Mouse (Mus musculus) megakaryocyte progenitor cell, adult 5-6 weeks (primary cell): ENCODE measurements around the gene Toe1. TPM values are rescaled to one million over a fixed set of nuclear protein-coding genes. Genes with fewer than 3 reads are reported as not detected.
A peak's percentile ranks its signal among the peaks of the same experiment; 100 is the strongest.

ENCODE experiments used
- ATAC-seq: replicated peaks from 2 replicates; pipeline ENCODE4 v1.8.0; 2016; ENCODE audit warnings: mild to moderate bottlenecking, moderate TSS enrichment, inconsistent platforms; ENCODE audit not compliant: poor library complexity
- total RNA-seq, 2 experiments: library from RNA; stranded (forward) in 1 of 2; stranded (reverse) in 1 of 2; fragments of 157-497, 149-512 nt in 1 of 2; fragments of 200-1000 nt in 1 of 2; gene quantifications; 2 replicates each; pipeline versions ENCODE4 v1.2.3 to v1.2.4; 2015 to 2017

Gene Toe1
- total RNA-seq, 2 experiments from 2014 or later = 18.2 to 33.9 TPM

DNA sequence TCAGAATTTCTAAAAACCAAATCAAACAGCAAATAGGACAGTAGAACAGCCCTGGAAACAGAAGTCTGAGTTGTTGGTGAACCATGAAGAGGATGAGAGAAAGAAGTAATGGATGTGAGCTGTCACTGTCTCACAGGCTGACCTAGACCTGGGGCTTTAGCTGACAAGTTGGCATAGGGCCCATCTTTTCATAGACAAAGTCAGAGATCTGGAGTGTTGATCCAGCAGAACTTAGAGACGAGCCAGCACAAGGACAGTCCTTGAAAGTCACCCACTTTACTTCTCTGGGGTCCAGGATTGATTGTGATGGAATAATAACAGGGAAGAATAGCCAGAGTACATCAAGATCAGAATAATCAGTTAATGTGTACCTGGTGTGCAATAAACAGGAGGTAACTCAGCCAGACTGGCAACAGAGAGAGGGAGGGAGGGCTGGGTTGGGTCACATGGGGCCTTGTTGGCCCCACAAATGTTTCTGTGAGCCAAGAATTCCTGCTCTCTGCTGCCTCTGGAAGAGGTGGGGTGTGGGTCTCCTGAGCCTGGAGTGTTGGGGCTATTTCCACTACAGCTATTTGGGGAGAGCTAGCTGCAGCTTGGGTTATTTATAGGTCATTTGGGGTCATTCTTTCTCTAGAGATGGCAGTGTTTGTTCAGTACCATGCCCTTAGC is 10.9 kb downstream of the Toe1 start:
- ATAC-seq = no peak

DNA sequence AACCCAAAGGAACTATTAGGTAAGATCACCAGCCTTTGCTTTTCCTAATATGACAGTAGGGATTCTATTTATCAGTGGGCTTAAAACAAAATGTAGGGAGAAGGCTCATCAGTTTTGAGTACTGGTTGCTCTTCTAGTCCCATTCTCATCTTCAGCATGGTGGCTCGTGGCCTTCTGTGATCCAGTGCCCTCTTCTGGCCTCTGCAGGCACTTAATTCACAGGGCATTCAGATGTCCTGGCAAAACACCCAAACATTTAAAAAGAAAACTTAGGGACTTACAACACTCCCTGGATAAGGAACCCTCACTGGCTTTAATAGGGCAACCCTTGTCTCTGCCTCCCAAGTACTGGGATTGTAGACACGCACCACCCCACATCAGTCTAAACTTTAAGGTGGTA is 13.2 kb downstream of the Toe1 start:
- peak; percentile 34; the same call in 1 of the 2 replicates for ATAC-seq

GRCm38 (mm10) chr4:116792453-116792852 is 15.0 kb downstream of the Toe1 start:
- no peak for ATAC-seq

GRCm38 (mm10) chr4:116788956-116789355 is 18.5 kb downstream of the Toe1 start:
- peak; percentile 78 for ATAC-seq

GRCm38 (mm10) chr4:116787985-116788760 is 19.3 kb downstream of the Toe1 start:
- ATAC-seq = peak; percentile 92

DNA sequence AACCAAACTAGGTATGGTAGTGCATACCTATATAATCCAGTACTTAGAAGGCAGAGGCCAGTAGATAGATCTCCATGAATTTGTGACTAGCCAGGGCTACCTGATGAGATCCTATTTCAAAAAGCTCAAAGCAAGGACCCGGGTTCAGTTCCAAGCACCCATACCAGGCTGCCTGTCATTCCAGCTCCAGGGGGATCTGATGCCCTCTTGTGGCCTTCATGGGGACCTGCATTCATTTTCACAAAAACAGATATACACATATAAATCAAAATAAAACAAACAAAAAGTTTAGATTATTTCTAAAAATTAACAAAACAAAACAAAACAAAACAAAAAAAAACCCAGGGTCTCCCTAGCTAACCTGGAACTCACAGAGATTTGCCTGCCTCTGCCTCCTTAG is 20.9 kb downstream of the Toe1 start:
- ATAC-seq = no peak

DNA sequence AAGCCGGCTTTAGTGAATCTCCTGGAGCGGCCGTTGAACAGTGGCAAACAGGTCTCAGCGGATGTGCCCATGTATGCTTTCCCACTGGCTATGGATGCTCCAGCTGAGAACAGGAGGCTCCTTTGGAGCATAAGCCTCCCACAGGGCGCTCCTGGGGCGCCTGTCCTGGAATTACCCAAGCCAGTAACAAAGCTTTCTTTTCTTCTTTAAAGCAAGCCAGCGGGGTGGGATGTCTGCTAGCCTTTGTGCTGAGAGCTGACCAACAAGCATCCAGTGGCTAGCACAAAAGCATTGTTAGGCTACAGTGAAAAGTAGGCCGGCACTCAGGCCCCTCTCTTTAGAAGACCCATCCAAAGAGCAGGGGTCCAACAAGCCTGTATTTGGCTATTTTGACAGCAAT is 25.3 kb downstream of the Toe1 start:
- no peak for ATAC-seq

- ATAC-seq = no peak
Measured at GRCm38 (mm10) chr4:116781366-116781765, 26.1 kb downstream of the Toe1 start.

DNA sequence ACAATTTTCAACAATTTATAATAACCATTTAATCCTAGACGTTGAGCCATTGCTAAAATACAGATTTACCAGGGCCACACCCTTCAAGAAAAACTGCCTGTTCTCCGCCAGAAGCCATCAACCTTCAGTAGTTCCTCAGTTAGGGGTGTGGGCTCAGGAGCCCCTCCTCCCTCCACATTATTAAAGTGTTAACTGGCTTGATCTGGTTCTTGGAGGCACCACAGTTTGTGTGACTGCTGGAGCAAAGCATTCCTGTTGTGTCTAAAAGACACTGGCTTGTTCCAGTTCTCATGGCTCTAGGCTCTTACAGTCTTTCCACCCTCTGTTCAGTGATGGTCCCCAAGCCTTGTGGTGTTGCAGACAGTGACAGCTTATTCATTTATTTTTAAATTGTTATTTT is 26.9 kb downstream of the Toe1 start:
- ATAC-seq = no peak

DNA sequence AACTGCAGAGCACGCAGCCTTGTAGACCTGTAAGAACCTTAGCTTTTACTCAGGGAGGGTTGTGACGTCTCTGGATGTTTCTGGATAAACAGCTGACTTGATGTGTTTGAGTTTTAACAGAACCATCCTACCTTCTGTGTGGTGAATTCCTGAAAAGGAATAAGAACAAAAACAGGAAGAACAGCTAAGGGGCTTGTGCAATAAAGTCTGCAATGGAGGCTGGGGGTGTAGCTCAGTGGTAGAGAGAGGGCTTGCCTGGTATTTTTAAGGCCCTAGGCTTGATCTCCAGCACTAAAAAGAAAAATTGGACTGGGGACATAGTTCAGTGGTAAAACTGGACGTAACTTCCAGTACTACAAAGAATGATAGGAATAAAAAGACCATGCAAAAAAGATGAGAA is 30.4 kb downstream of the Toe1 start:
- ATAC-seq = peak; percentile 67

GRCm38 (mm10) chr4:116776391-116776790 is 31.0 kb downstream of the Toe1 start:
- ATAC-seq = no peak

DNA sequence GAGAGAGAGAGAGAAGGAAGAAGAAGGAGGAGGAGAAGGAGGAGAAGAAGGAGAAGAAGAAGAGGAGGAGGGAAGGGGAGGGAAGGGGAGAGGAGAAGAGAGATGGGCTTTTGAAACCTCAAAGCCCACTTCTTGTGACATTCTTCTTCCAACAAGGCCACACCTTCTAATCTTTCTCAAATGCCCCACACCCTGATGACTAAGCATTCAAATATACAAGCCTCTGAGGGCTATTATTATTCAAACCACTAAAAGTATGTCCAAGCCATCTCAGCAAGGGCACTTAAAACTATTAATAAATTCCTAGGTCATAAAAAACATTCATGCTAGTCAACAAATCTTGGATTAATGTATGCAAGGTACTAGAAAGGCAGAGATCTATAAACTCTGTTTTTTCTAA is 38.4 kb downstream of the Toe1 start:
- ATAC-seq = 0 out of 2 replicates have a peak, but pooled peaks have one; percentile 55

DNA sequence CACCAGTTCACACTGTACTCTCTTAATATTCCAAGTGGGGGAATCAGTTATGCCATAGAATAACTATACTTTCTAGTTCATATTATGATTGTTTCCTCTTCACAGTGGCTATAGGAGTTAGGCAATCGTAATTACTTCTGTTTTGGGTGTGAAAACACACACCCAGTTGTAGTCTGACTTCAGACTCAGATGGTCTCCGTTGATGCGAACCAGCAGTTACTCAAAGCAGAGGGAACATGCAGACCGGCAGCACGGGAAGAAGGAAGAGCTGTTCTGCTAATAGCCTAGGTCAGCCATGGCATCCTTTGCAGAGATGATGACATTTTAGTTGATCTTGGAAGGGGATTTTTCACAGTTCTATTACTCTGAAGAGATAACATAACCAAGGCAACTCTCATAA is 38.9 kb downstream of the Toe1 start:
- 0 out of 2 replicates have a peak, but pooled peaks have one; percentile 11 for ATAC-seq

GRCm38 (mm10) chr4:116764001-116764400 is 43.4 kb downstream of the Toe1 start:
- no peak for ATAC-seq

DNA sequence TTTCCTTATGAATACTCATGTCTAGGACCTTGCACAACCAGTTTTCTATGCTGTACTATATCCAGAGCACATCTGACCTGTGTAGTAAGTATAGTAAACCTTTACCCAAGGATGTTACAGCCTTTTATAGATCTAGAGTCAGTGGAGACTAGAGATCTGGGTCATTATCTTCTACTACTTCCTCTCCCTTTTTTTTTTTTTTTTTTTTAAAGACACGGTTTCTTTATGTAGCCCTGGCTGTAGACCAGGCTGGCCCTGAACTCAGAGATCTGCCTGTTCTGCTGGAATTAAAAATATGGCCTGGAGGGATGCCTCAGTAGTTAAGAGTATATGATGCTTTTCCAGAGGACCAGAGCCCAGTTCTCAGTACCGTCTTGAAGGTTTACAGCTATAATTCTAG is 45.5 kb downstream of the Toe1 start:
- ATAC-seq = no peak

GRCm38 (mm10) chr4:116749750-116750149 is 57.7 kb downstream of the Toe1 start:
- ATAC-seq = no peak

Other genes starting within 250 kb of the Toe1 start
- 80.6 and 90.1 TPM in 2 replicates for gene Gpbp1l1, start 250.0 kb downstream of the Toe1 start, total RNA-seq (2015)
- 143 and 169 TPM in 2 replicates for gene Gpbp1l1, start 250.0 kb downstream of the Toe1 start, total RNA-seq (2017)
- 2.9 and 5.0 TPM in 2 replicates for gene Ccdc17, start 211.0 kb downstream of the Toe1 start, total RNA-seq (2015)
- gene Ccdc17, start 211.0 kb downstream of the Toe1 start, total RNA-seq (2017) = 0.91 and 1.4 TPM in 2 replicates
- gene Nasp, start 179.7 kb downstream of the Toe1 start, total RNA-seq (2015) = 179 and 194 TPM in 2 replicates
- gene Nasp, start 179.7 kb downstream of the Toe1 start, total RNA-seq (2017) = 414 and 474 TPM in 2 replicates
- 370 and 377 TPM in 2 replicates for gene Akr1a1, start 156.0 kb downstream of the Toe1 start, total RNA-seq (2015)
- 591 and 829 TPM in 2 replicates for gene Akr1a1, start 156.0 kb downstream of the Toe1 start, total RNA-seq (2017)
- 400 and 435 TPM in 2 replicates for gene Prdx1, start 122.1 kb downstream of the Toe1 start, total RNA-seq (2015)
- 254 and 304 TPM in 2 replicates for gene Prdx1, start 122.1 kb downstream of the Toe1 start, total RNA-seq (2017)
- gene Mmachc, start 99.2 kb downstream of the Toe1 start, total RNA-seq (2015) = 36.9 and 44.9 TPM in 2 replicates
- gene Mmachc, start 99.2 kb downstream of the Toe1 start, total RNA-seq (2017) = 19.8 and 23.0 TPM in 2 replicates
- 35.5 and 56.1 TPM in 2 replicates for gene Ccdc163, start 99.1 kb downstream of the Toe1 start, total RNA-seq (2015)
- gene Ccdc163, start 99.1 kb downstream of the Toe1 start, total RNA-seq (2017) = 12.0 and 17.6 TPM in 2 replicates
- 9.2 and 12.6 TPM in 2 replicates for gene Tesk2, start 86.7 kb downstream of the Toe1 start, total RNA-seq (2015)
- 6.7 and 7.1 TPM in 2 replicates for gene Tesk2, start 86.7 kb downstream of the Toe1 start, total RNA-seq (2017)
- 10.7 and 13.3 TPM in 2 replicates for gene Mutyh, start 83 bp upstream of the Toe1 start, total RNA-seq (2015)
- 5.2 and 8.4 TPM in 2 replicates for gene Mutyh, start 83 bp upstream of the Toe1 start, total RNA-seq (2017)
- gene Hpdl, start 14.1 kb upstream of the Toe1 start, total RNA-seq (2015) = 0.10 TPM in 1 of 2 replicates, not detected in the other
- 0.27 TPM in 1 of 2 replicates, not detected in the other for gene Hpdl, start 14.1 kb upstream of the Toe1 start, total RNA-seq (2017)
- gene Zswim5, start 69.7 kb upstream of the Toe1 start, total RNA-seq (2015) = 0.10 and 0.15 TPM in 2 replicates
- 0.03 and 0.12 TPM in 2 replicates for gene Zswim5, start 69.7 kb upstream of the Toe1 start, total RNA-seq (2017)
- 47.4 and 80.4 TPM in 2 replicates for gene Urod, start 186.8 kb upstream of the Toe1 start, total RNA-seq (2015)
- gene Urod, start 186.8 kb upstream of the Toe1 start, total RNA-seq (2017) = 49.4 and 50.7 TPM in 2 replicates
- gene Hectd3, start 187.7 kb upstream of the Toe1 start, total RNA-seq (2015) = 4.2 and 5.2 TPM in 2 replicates
- 12.2 and 13.6 TPM in 2 replicates for gene Hectd3, start 187.7 kb upstream of the Toe1 start, total RNA-seq (2017)
- 31.6 and 32.9 TPM in 2 replicates for gene Eif2b3, start 211.8 kb upstream of the Toe1 start, total RNA-seq (2015)
- 30.9 and 44.8 TPM in 2 replicates for gene Eif2b3, start 211.8 kb upstream of the Toe1 start, total RNA-seq (2017)